Mouse (Mus musculus): ENCODE measurements around the gene Fat4.

DNA sequence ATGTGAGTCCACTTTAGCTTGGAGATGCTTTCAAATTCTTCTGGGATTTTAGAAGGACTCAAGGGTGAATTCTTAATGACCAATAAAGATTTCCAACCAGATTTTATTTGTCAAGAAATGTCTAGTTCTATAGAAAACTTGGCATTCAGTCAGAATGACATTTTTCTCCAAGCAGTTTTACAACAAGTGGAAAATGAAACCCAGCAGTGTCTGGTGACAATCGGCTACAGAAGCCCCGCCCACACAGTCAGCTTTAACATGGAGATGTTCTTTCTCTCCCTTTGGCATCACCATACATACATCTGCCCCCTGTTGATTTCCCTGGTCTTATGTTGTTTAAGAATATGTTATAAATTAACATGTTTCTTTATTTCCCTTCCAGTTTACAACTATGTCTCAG is 34.3 kb downstream of the Fat4 start:
- no peak for TF ChIP-seq CTCF (IDR thresholded peaks at IDR 0.05)
- no peak for TF ChIP-seq EP300 (IDR thresholded peaks at IDR 0.05)
